Comparison of ENCODE assay signal across 31 mouse cellular contexts in genomic region chr13:94867772-94868171, GRCm38 (mm10). TPM values are rescaled to one million over a fixed set of nuclear protein-coding genes. Genes with fewer than 3 reads are reported as not detected.
"Had no signal": no experiment of that assay in that cellular context is flagged by ENCODE, and none has a peak within 500 bp of the region (broad histone marks: within the 10 kb centered on the region; RNA-seq: fewer than 3 reads in every experiment).

No protein-coding gene starts in this region.

- H3K4me3 ChIP-seq: erythroblast, embryonic 14.5 days had no signal

- H3K9me3 ChIP-seq: embryonic facial prominence, embryonic 10.5 days; embryonic facial prominence, embryonic 12.5 days; embryonic facial prominence, embryonic 13.5 days; embryonic facial prominence, embryonic 15.5 days; forebrain, embryonic 10.5 days; forebrain, embryonic 12.5 days; forebrain, embryonic 13.5 days; heart, embryonic 10.5 days had no signal

- H3K27ac ChIP-seq: embryonic facial prominence, embryonic 10.5 days; embryonic facial prominence, embryonic 12.5 days; embryonic facial prominence, embryonic 13.5 days; embryonic facial prominence, embryonic 15.5 days; forebrain, embryonic 10.5 days; forebrain, embryonic 12.5 days; forebrain, embryonic 13.5 days; gastrocnemius, adult 2 months; heart, adult 2 months had no signal

- DNase-seq: cerebellum, adult 8-10 months; cerebellum, adult 9-10 months; cerebellum, adult 9-11 months; cerebellum, postnatal 10 days; cerebellum, postnatal 36 days; embryo, embryonic 11 days; forebrain, postnatal 0 days; gastrocnemius, adult 2 months; gastrocnemius, postnatal 10 days; gastrocnemius, postnatal 14 days; gastrocnemius, postnatal 25 days; gastrocnemius, postnatal 36 days had no signal

- H3K36me3 ChIP-seq: embryonic facial prominence, embryonic 10.5 days; embryonic facial prominence, embryonic 12.5 days; embryonic facial prominence, embryonic 13.5 days; embryonic facial prominence, embryonic 15.5 days; forebrain, embryonic 10.5 days; forebrain, embryonic 12.5 days; heart, embryonic 10.5 days had no signal

- H3K9ac ChIP-seq: embryonic facial prominence, embryonic 12.5 days; embryonic facial prominence, embryonic 15.5 days; forebrain, embryonic 13.5 days; forebrain, postnatal 0 days had no signal

RNA-seq across cellular contexts. Expression of gene Otp, which starts 7.6 kb away (rescaled TPM):
- total RNA-seq: common myeloid progenitor, adult 5-6 weeks; gastrocnemius, adult 18-20 months; gastrocnemius, adult 2 months; gastrocnemius, adult 8-10 months; gastrocnemius, postnatal 10 days; gastrocnemius, postnatal 14 days; gastrocnemius, postnatal 25 days; gastrocnemius, postnatal 36 days; gastrocnemius, postnatal 4 days; granulocyte monocyte progenitor cell, adult 5-6 weeks; heart, adult 18-20 months; heart, adult 2 months; heart, adult 8-10 months had no signal
- polyA plus RNA-seq: embryonic facial prominence, embryonic 13.5 days; embryonic facial prominence, embryonic 14.5 days; embryonic facial prominence, embryonic 15.5 days; erythroblast, embryonic 14.5 days; gonadal fat pad, adult 2 months; heart, adult 2 months; heart, embryonic 10.5 days had no signal
